Mouse (Mus musculus): Measurements from ENCODE around the gene Ppp1r12a. TPM values are rescaled to one million over a fixed set of nuclear protein-coding genes. Genes with fewer than 3 reads are reported as not detected.
"Not testable (repeated sequence)": the region's sequence is repeated elsewhere in the genome, so short reads cannot be mapped to it uniquely, and the experiment has no call there.

Ppp1r12a gene
- polyA plus RNA-seq, 1 experiment from 2014 or later: 88.9 TPM

GRCm38 (mm10) chr10:108276678-108277077 is 114.7 kb downstream of the Ppp1r12a start:
- no peaks in the 10 kb centered on the region for H3K9me3 ChIP-seq (replicated peaks)
- H3K4me2 ChIP-seq: no peak overlapping the region
- no peak overlapping the region for H3K9ac ChIP-seq
- peaks cover 41% of the 10 kb centered on the region for H3K36me3 ChIP-seq
- H3K4me1 ChIP-seq (replicated peaks): peaks cover 10% of the 10 kb centered on the region; the same call in 1 of the 2 replicates
- H3K27me3 ChIP-seq: no peaks in the 10 kb centered on the region
- ATAC-seq (replicated peaks; ENCODE audit: insufficient number of reproducible peaks, insufficient read depth, low FRiP score, low read depth): no peak
- H3K27ac ChIP-seq: peak overlapping the region; percentile 48
- WGBS: 86% methylated on average over 6 of the region's 6 CpGs
- no peak overlapping the region for H3K4me3 ChIP-seq

GRCm38 (mm10) chr10:108277198-108277597 is 115.2 kb downstream of the Ppp1r12a start:
- Histone ChIP-seq H3K9me3 (replicated peaks) (no peaks in the 10 kb centered on the region), H3K9ac (no peak overlapping the region), H3K4me1 (replicated peaks) (peaks cover 13% of the 10 kb centered on the region), H3K4me2 (no peak overlapping the region), H3K4me3 (no peak overlapping the region), H3K27ac (peak overlapping the region; percentile 48), H3K36me3 (peaks cover 38% of the 10 kb centered on the region), H3K27me3 (no peaks in the 10 kb centered on the region)
- ATAC-seq (replicated peaks; ENCODE audit: insufficient number of reproducible peaks, insufficient read depth, low FRiP score, low read depth): no peak
- WGBS: 35% methylated on average over 7 of the region's 7 CpGs

- peaks cover 16% of the 10 kb centered on the region for H3K36me3 ChIP-seq
- H3K4me3 ChIP-seq; H3K4me2 ChIP-seq; H3K9ac ChIP-seq; H3K9me3 ChIP-seq (replicated peaks); H3K27ac ChIP-seq; ATAC-seq (replicated peaks; ENCODE audit: insufficient number of reproducible peaks, insufficient read depth, low FRiP score, low read depth); H3K27me3 ChIP-seq: not testable (repeated sequence)
- WGBS: 87% methylated on average over 5 of the region's 5 CpGs
- peaks cover 15% of the 10 kb centered on the region for H3K4me1 ChIP-seq (replicated peaks)
Observed at GRCm38 (mm10) chr10:108281099-108281498, 119.1 kb downstream of the Ppp1r12a start.

GRCm38 (mm10) chr10:108282351-108282750 is 120.4 kb downstream of the Ppp1r12a start:
- WGBS: 56% methylated on average over 6 of the region's 6 CpGs
- H3K9me3 ChIP-seq (replicated peaks): no peaks in the 10 kb centered on the region
- peaks cover 16% of the 10 kb centered on the region for H3K36me3 ChIP-seq
- peaks cover 9% of the 10 kb centered on the region for H3K4me1 ChIP-seq (replicated peaks)
- ATAC-seq (replicated peaks; ENCODE audit: insufficient number of reproducible peaks, insufficient read depth, low FRiP score, low read depth): 0 out of 2 replicates have a peak, but pooled peaks have one; percentile 31
- H3K4me3 ChIP-seq: no peak overlapping the region
- no peaks in the 10 kb centered on the region for H3K27me3 ChIP-seq
- no peak overlapping the region for H3K9ac ChIP-seq
- no peak overlapping the region for H3K27ac ChIP-seq
- no peak overlapping the region for H3K4me2 ChIP-seq

GRCm38 (mm10) chr10:108283418-108283817 is 121.4 kb downstream of the Ppp1r12a start:
- Histone ChIP-seq H3K4me3 (no peak overlapping the region), H3K4me2 (no peak overlapping the region), H3K9ac (no peak overlapping the region), H3K27ac (no peak overlapping the region), H3K9me3 (replicated peaks) (no peaks in the 10 kb centered on the region), H3K36me3 (peaks cover 16% of the 10 kb centered on the region), H3K4me1 (replicated peaks) (peaks cover 5% of the 10 kb centered on the region), H3K27me3 (no peaks in the 10 kb centered on the region)
- WGBS: 96% methylated on average over 2 of the region's 2 CpGs
- no peak for ATAC-seq (replicated peaks; ENCODE audit: insufficient number of reproducible peaks, insufficient read depth, low FRiP score, low read depth)

- Histone ChIP-seq H3K4me3 (no peak overlapping the region), H3K36me3 (peaks cover 15% of the 10 kb centered on the region), H3K4me2 (no peak overlapping the region), H3K9ac (no peak overlapping the region), H3K27me3 (no peaks in the 10 kb centered on the region), H3K4me1 (replicated peaks) (peaks cover 5% of the 10 kb centered on the region), H3K27ac (no peak overlapping the region), H3K9me3 (replicated peaks) (no peaks in the 10 kb centered on the region)
- 85% methylated on average over 4 of the region's 4 CpGs for WGBS
- no peak for ATAC-seq (replicated peaks; ENCODE audit: insufficient number of reproducible peaks, insufficient read depth, low FRiP score, low read depth)
Observed at GRCm38 (mm10) chr10:108283837-108284236, 121.8 kb downstream of the Ppp1r12a start.

- 83% methylated on average over 4 of the region's 4 CpGs for WGBS
- no peak for ATAC-seq (replicated peaks; ENCODE audit: insufficient number of reproducible peaks, insufficient read depth, low FRiP score, low read depth)
- no peak overlapping the region for H3K4me2 ChIP-seq
- no peaks in the 10 kb centered on the region for H3K27me3 ChIP-seq
- peaks cover 14% of the 10 kb centered on the region for H3K36me3 ChIP-seq
- no peak overlapping the region for H3K4me3 ChIP-seq
- H3K4me1 ChIP-seq (replicated peaks): peaks cover 5% of the 10 kb centered on the region
- no peak overlapping the region for H3K9ac ChIP-seq
- no peaks in the 10 kb centered on the region for H3K9me3 ChIP-seq (replicated peaks)
- no peak overlapping the region for H3K27ac ChIP-seq
Observed at GRCm38 (mm10) chr10:108284445-108284844, 122.5 kb downstream of the Ppp1r12a start.

- peaks cover 8% of the 10 kb centered on the region for H3K36me3 ChIP-seq
- H3K4me3 ChIP-seq: no peak overlapping the region
- 87% methylated on average over 5 of the region's 5 CpGs for WGBS
- ATAC-seq (replicated peaks; ENCODE audit: insufficient number of reproducible peaks, insufficient read depth, low FRiP score, low read depth): no peak
- H3K4me1 ChIP-seq (replicated peaks): peaks cover 5% of the 10 kb centered on the region
- H3K27ac ChIP-seq: no peak overlapping the region
- H3K4me2 ChIP-seq: no peak overlapping the region
- H3K9ac ChIP-seq: no peak overlapping the region
- H3K27me3 ChIP-seq: no peaks in the 10 kb centered on the region
- H3K9me3 ChIP-seq (replicated peaks): no peaks in the 10 kb centered on the region
Observed at GRCm38 (mm10) chr10:108284977-108285376, 123.0 kb downstream of the Ppp1r12a start.

GRCm38 (mm10) chr10:108286658-108287437 is 124.9 kb downstream of the Ppp1r12a start:
- H3K27ac ChIP-seq: no peak overlapping the region
- no peak overlapping the region for H3K9ac ChIP-seq
- no peak overlapping the region for H3K4me3 ChIP-seq
- no peaks in the 10 kb centered on the region for H3K27me3 ChIP-seq
- ATAC-seq (replicated peaks; ENCODE audit: insufficient number of reproducible peaks, insufficient read depth, low FRiP score, low read depth): no peak
- no peaks in the 10 kb centered on the region for H3K36me3 ChIP-seq
- WGBS: 73% methylated on average over 11 of the region's 11 CpGs
- peaks cover 5% of the 10 kb centered on the region for H3K4me1 ChIP-seq (replicated peaks)
- H3K4me2 ChIP-seq: no peak overlapping the region
- no peaks in the 10 kb centered on the region for H3K9me3 ChIP-seq (replicated peaks)

GRCm38 (mm10) chr10:108287438-108287801 is 125.4 kb downstream of the Ppp1r12a start:
- H3K4me3 ChIP-seq: no peak overlapping the region
- ATAC-seq (replicated peaks; ENCODE audit: insufficient number of reproducible peaks, insufficient read depth, low FRiP score, low read depth): no peak
- peaks cover under 1% of the 10 kb centered on the region; the same call in 1 of the 2 replicates for H3K4me1 ChIP-seq (replicated peaks)
- no peaks in the 10 kb centered on the region for H3K9me3 ChIP-seq (replicated peaks)
- H3K4me2 ChIP-seq: no peak overlapping the region
- WGBS: 57% methylated on average over 4 of the region's 4 CpGs
- H3K27me3 ChIP-seq: no peaks in the 10 kb centered on the region
- no peaks in the 10 kb centered on the region for H3K36me3 ChIP-seq
- H3K9ac ChIP-seq: no peak overlapping the region
- H3K27ac ChIP-seq: no peak overlapping the region

GRCm38 (mm10) chr10:108290046-108290445 is 128.1 kb downstream of the Ppp1r12a start:
- Histone ChIP-seq H3K9ac (no peak overlapping the region), H3K27me3 (no peaks in the 10 kb centered on the region), H3K36me3 (no peaks in the 10 kb centered on the region), H3K27ac (no peak overlapping the region), H3K4me3 (no peak overlapping the region), H3K4me2 (no peak overlapping the region), H3K9me3 (replicated peaks) (no peaks in the 10 kb centered on the region), H3K4me1 (replicated peaks) (no peaks in the 10 kb centered on the region)
- ATAC-seq (replicated peaks; ENCODE audit: insufficient number of reproducible peaks, insufficient read depth, low FRiP score, low read depth): no peak
- 93% methylated on average over 13 of the region's 13 CpGs for WGBS
